ENCODE assay signal across 32 mouse cellular contexts in the genomic region with DNA sequence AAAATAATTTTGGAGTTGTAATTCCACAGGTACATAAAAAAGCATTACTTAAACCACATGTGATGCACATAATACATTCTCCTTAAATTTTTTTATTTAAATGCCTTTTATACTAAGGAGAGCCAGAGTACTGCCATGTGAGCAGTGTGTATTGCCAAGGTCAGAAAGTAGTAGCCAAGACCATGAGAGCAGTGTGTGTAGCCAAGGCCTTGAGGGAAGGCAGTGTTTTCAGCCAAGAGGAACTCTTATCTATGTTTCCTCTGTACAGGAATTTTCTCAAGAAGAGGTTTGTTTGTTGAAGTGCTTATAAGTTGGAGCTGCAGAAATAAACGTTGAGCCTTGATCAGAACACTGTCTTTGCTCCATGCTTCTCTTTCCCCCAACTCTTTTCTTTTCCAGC. TPM values are rescaled to one million over a fixed set of nuclear protein-coding genes. Genes with fewer than 3 reads are reported as not detected.
DNase-seq lines count a peak whose midpoint lies in the region; ATAC-seq and TF ChIP-seq lines count a peak whose summit lies in the region.
"Had no signal": no experiment of that assay in that cellular context is flagged by ENCODE, and none has a peak within 500 bp of the region (broad histone marks: within the 10 kb centered on the region; RNA-seq: fewer than 3 reads in every experiment).

No protein-coding gene starts in this region.

- H3K9ac ChIP-seq in intestine, embryonic 16.5 days (ENCODE audit: low read depth, low read length), result no peak overlapping the region
- H3K9ac ChIP-seq: embryonic facial prominence, embryonic 13.5 days; forebrain, embryonic 12.5 days; intestine, embryonic 15.5 days; liver, embryonic 12.5 days; lung, embryonic 14.5 days; midbrain, embryonic 15.5 days; neural tube, embryonic 12.5 days had no signal

- no peak for TF ChIP-seq CTCF in lung, adult 2 months (IDR thresholded peaks at IDR 0.05; ENCODE audit: insufficient read depth, low read length)

- H3K4me2 ChIP-seq in intestine, embryonic 16.5 days (ENCODE audit: low read depth, low read length), result no peak overlapping the region
- H3K4me2 ChIP-seq: embryonic facial prominence, embryonic 13.5 days; forebrain, embryonic 12.5 days; heart, embryonic 11.5 days; intestine, embryonic 15.5 days; liver, embryonic 12.5 days; lung, embryonic 14.5 days; midbrain, embryonic 15.5 days; neural tube, embryonic 12.5 days had no signal

- no peak for TF ChIP-seq POLR2A in lung, adult 2 months (IDR thresholded peaks at IDR 0.05; ENCODE audit: borderline replicate concordance, extremely low read depth, low read depth, low read length)

- H3K27me3 ChIP-seq in intestine, embryonic 16.5 days (replicated peaks; ENCODE audit: control insufficient read depth, insufficient read depth, low read length), result no peaks in the 10 kb centered on the region
- H3K27me3 ChIP-seq: embryonic facial prominence, embryonic 13.5 days; forebrain, embryonic 12.5 days; intestine, embryonic 15.5 days; liver, embryonic 12.5 days; midbrain, embryonic 15.5 days; neural tube, embryonic 12.5 days had no signal

- no peaks in the 10 kb centered on the region for H3K4me1 ChIP-seq in lung, adult 2 months (ENCODE audit: control insufficient read depth, insufficient read depth, low read length)
- H3K4me1 ChIP-seq in intestine, embryonic 16.5 days (ENCODE audit: control insufficient read depth, insufficient read depth, low read length), result no peaks in the 10 kb centered on the region
- H3K4me1 ChIP-seq: embryonic facial prominence, embryonic 13.5 days; forebrain, embryonic 12.5 days; hindbrain, embryonic 10.5 days; intestine, embryonic 15.5 days; liver, embryonic 12.5 days; midbrain, embryonic 15.5 days; neural tube, embryonic 12.5 days had no signal

- no peak for ATAC-seq in intestine, embryonic 16.5 days
- ATAC-seq: hindbrain, embryonic 16.5 days; intestine, embryonic 15.5 days; liver, embryonic 12.5 days; midbrain, embryonic 15.5 days had no signal

- whole genome bisulfite sequencing in lung, adult 2 months, result 14% methylated on average over 1 of the region's 1 CpGs
- WGBS in intestine, embryonic 16.5 days, result 33% methylated on average over 1 of the region's 1 CpGs

- no peaks in the 10 kb centered on the region for H3K9me3 ChIP-seq in intestine, embryonic 16.5 days (ENCODE audit: control insufficient read depth, low read length)
- H3K9me3 ChIP-seq: embryonic facial prominence, embryonic 13.5 days; forebrain, embryonic 12.5 days; hindbrain, embryonic 10.5 days; intestine, embryonic 15.5 days; liver, embryonic 12.5 days; midbrain, embryonic 15.5 days; neural tube, embryonic 12.5 days had no signal

- H3K4me3 ChIP-seq in lung, adult 2 months (replicated peaks; ENCODE audit: extremely low read depth, low read depth, low read length), result peak overlapping the region; percentile 16
- no peak overlapping the region for H3K4me3 ChIP-seq in intestine, embryonic 16.5 days (ENCODE audit: low read length)
- H3K4me3 ChIP-seq: embryonic facial prominence, embryonic 13.5 days; erythroblast, embryonic 14.5 days; forebrain, embryonic 12.5 days; hindbrain, embryonic 10.5 days; intestine, embryonic 15.5 days; liver, embryonic 12.5 days; midbrain, embryonic 15.5 days; neural tube, embryonic 12.5 days had no signal

- no peak overlapping the region for H3K27ac ChIP-seq in intestine, embryonic 16.5 days (ENCODE audit: low read length)
- H3K27ac ChIP-seq: embryonic facial prominence, embryonic 13.5 days; forebrain, embryonic 12.5 days; hindbrain, embryonic 10.5 days; intestine, embryonic 15.5 days; liver, embryonic 12.5 days; midbrain, embryonic 15.5 days; neural tube, embryonic 12.5 days; stomach, postnatal 0 days had no signal

- peak; percentile 27 to 61 for DNase-seq in adrenal gland, adult (ENCODE audit: inconsistent age in 2 of 2, low spot score in 1 of 2)
- DNase-seq in adrenal gland, adult 18-20 months (ENCODE audit: low spot score in 2 of 2), result no peak
- no peak for DNase-seq in lung, adult 2 months
- no peak for DNase-seq in lung, postnatal 4 days
- peak; percentile 4 for DNase-seq in adrenal gland, postnatal 14 days
- peak; percentile 54 for DNase-seq in lung, postnatal 25 days (ENCODE audit: low spot score)
- DNase-seq in c-Kit-positive CD71-positive TER-119-positive erythroid progenitor cells, embryonic 14.5 days (ENCODE audit: low spot score), result no peak
- DNase-seq: cerebellum, adult 18-20 months; cerebellum, postnatal 25 days; heart, postnatal 10 days; kidney, postnatal 25 days; layer of hippocampus, postnatal 36 days; lung, embryonic 14.5 days; thymus, postnatal 14 days had no signal

- no peaks in the 10 kb centered on the region for H3K36me3 ChIP-seq in intestine, embryonic 16.5 days (ENCODE audit: control insufficient read depth, insufficient read depth, low read length)
- H3K36me3 ChIP-seq: embryonic facial prominence, embryonic 13.5 days; forebrain, embryonic 12.5 days; hindbrain, embryonic 10.5 days; intestine, embryonic 15.5 days; liver, embryonic 12.5 days; midbrain, embryonic 15.5 days; neural tube, embryonic 12.5 days had no signal

RNA-seq across cellular contexts. Expression of gene Vmn2r8, which starts 5.0 kb away (rescaled TPM):
- not detected for total RNA-seq in adrenal gland, adult 18-20 months (2021)
- polyA plus RNA-seq in lung, adult 2 months (2012; rRNA removed), result not detected in 2 replicates
- total RNA-seq in adrenal gland, postnatal 14 days (2021), result not detected in 2 replicates
- 0.02 TPM in 1 of 2 replicates, not detected in the other for polyA plus RNA-seq in intestine, embryonic 16.5 days (2015; fragmentation: Nextera tagmentation; extraction: Ambion mirVana)
- total RNA-seq: gastrocnemius, postnatal 4 days; heart, postnatal 10 days; layer of hippocampus, adult 8-10 months; layer of hippocampus, postnatal 36 days; left cerebral cortex, postnatal 10 days; megakaryocyte-erythroid progenitor cell, adult 5-6 weeks had no signal
- polyA plus RNA-seq: embryonic facial prominence, embryonic 13.5 days; erythroblast, embryonic 14.5 days; forebrain, embryonic 12.5 days; heart, embryonic 11.5 days; hindbrain, embryonic 10.5 days; hindbrain, embryonic 16.5 days; intestine, embryonic 15.5 days; kidney, embryonic 14.5 days; limb, embryonic 11.5 days; liver, embryonic 12.5 days; lung, embryonic 14.5 days; midbrain, embryonic 15.5 days; neural tube, embryonic 12.5 days; stomach, postnatal 0 days had no signal

RNA-seq across cellular contexts. Expression of gene Tmed11, which starts 8.5 kb away (rescaled TPM):
- total RNA-seq in adrenal gland, adult 18-20 months (2021), result not detected
- not detected in 2 replicates for polyA plus RNA-seq in lung, adult 2 months (2012; rRNA removed)
- total RNA-seq in adrenal gland, postnatal 14 days (2021), result not detected in 2 replicates
- polyA plus RNA-seq in intestine, embryonic 16.5 days (2015; fragmentation: Nextera tagmentation; extraction: Ambion mirVana), result 2.3 and 4.0 TPM in 2 replicates
- total RNA-seq: gastrocnemius, postnatal 4 days; heart, postnatal 10 days; layer of hippocampus, adult 8-10 months; layer of hippocampus, postnatal 36 days; left cerebral cortex, postnatal 10 days; megakaryocyte-erythroid progenitor cell, adult 5-6 weeks had no signal
- polyA plus RNA-seq: embryonic facial prominence, embryonic 13.5 days; erythroblast, embryonic 14.5 days; forebrain, embryonic 12.5 days; heart, embryonic 11.5 days; hindbrain, embryonic 10.5 days; hindbrain, embryonic 16.5 days; kidney, embryonic 14.5 days; limb, embryonic 11.5 days; liver, embryonic 12.5 days; lung, embryonic 14.5 days; midbrain, embryonic 15.5 days; neural tube, embryonic 12.5 days had no signal

RNA-seq across cellular contexts. Expression of gene Rnf212, which starts 28.9 kb away (rescaled TPM):
- total RNA-seq in adrenal gland, adult 18-20 months (2021), result not detected
- not detected in 2 replicates for polyA plus RNA-seq in lung, adult 2 months (2012; rRNA removed)
- total RNA-seq in adrenal gland, postnatal 14 days (2021), result 0.56 TPM in 1 of 2 replicates, not detected in the other
- 0.43 and 1.1 TPM in 2 replicates for polyA plus RNA-seq in intestine, embryonic 16.5 days (2015; fragmentation: Nextera tagmentation; extraction: Ambion mirVana)
- total RNA-seq: gastrocnemius, postnatal 4 days; heart, postnatal 10 days; layer of hippocampus, adult 8-10 months; layer of hippocampus, postnatal 36 days; left cerebral cortex, postnatal 10 days; megakaryocyte-erythroid progenitor cell, adult 5-6 weeks had no signal
- polyA plus RNA-seq: embryonic facial prominence, embryonic 13.5 days; hindbrain, embryonic 16.5 days; kidney, embryonic 14.5 days; lung, embryonic 14.5 days; midbrain, embryonic 15.5 days; neural tube, embryonic 12.5 days had no signal

RNA-seq across cellular contexts. Expression of gene Vmn2r9, which starts 48.8 kb away (rescaled TPM):
- total RNA-seq in adrenal gland, adult 18-20 months (2021), result not detected
- not detected in 2 replicates for polyA plus RNA-seq in lung, adult 2 months (2012; rRNA removed)
- total RNA-seq in adrenal gland, postnatal 14 days (2021), result not detected in 2 replicates
- polyA plus RNA-seq in intestine, embryonic 16.5 days (2015; fragmentation: Nextera tagmentation; extraction: Ambion mirVana), result not detected in 2 replicates
- total RNA-seq: gastrocnemius, postnatal 4 days; heart, postnatal 10 days; layer of hippocampus, adult 8-10 months; layer of hippocampus, postnatal 36 days; left cerebral cortex, postnatal 10 days; megakaryocyte-erythroid progenitor cell, adult 5-6 weeks had no signal
- polyA plus RNA-seq: embryonic facial prominence, embryonic 13.5 days; erythroblast, embryonic 14.5 days; forebrain, embryonic 12.5 days; heart, embryonic 11.5 days; hindbrain, embryonic 10.5 days; hindbrain, embryonic 16.5 days; intestine, embryonic 15.5 days; kidney, embryonic 14.5 days; limb, embryonic 11.5 days; liver, embryonic 12.5 days; lung, embryonic 14.5 days; midbrain, embryonic 15.5 days; neural tube, embryonic 12.5 days; stomach, postnatal 0 days had no signal

Comparison
In these comparisons a context has a peak if more than half of its experiments do, and no peak if none do; other contexts are left out.
1. DNase-seq: peak in adrenal gland, adult (2 of 2), adrenal gland, postnatal 14 days (single experiment) and lung, postnatal 25 days (single experiment); none in adrenal gland, adult 18-20 months (0 of 2), lung, adult 2 months (single experiment), lung, postnatal 4 days (0 of 2) and c-Kit-positive CD71-positive TER-119-positive erythroid progenitor cells, embryonic 14.5 days (single experiment).